Mouse (Mus musculus): ENCODE data around the gene Slc11a1. TPM values are rescaled to one million over a fixed set of nuclear protein-coding genes. Genes with fewer than 3 reads are reported as not detected.

Slc11a1 gene
- polyA plus RNA-seq, 1 experiment: 5.6 TPM

GRCm38 (mm10) chr1:74385064-74385463 is 10.1 kb downstream of the Slc11a1 start:
- Histone ChIP-seq H3K27me3 (ENCODE audit: control insufficient read depth, insufficient read depth, low read length) (no peaks in the 10 kb centered on the region), H3K4me1 (ENCODE audit: control insufficient read depth, insufficient read depth, low read length) (no peaks in the 10 kb centered on the region), H3K4me3 (replicated peaks; ENCODE audit: insufficient read depth, low read depth, low read length) (no peak overlapping the region), H3K27ac (ENCODE audit: insufficient read depth, low read length) (no peak overlapping the region)
- 93% methylated on average over 10 of the region's 10 CpGs for WGBS
- TF ChIP-seq POLR2A (IDR thresholded peaks at IDR 0.05; ENCODE audit: borderline replicate concordance, insufficient read depth, low read length): no peak
- TF ChIP-seq CTCF (IDR thresholded peaks at IDR 0.05; ENCODE audit: borderline replicate concordance, insufficient read depth, low read depth, low read length): no peak
- DNase-seq: peak in 1 of 2 experiments; percentile 18

GRCm38 (mm10) chr1:74385531-74385930 is 10.5 kb downstream of the Slc11a1 start:
- no peak for DNase-seq
- Histone ChIP-seq H3K27me3 (ENCODE audit: control insufficient read depth, insufficient read depth, low read length) (no peaks in the 10 kb centered on the region), H3K4me3 (replicated peaks; ENCODE audit: insufficient read depth, low read depth, low read length) (no peak overlapping the region), H3K4me1 (ENCODE audit: control insufficient read depth, insufficient read depth, low read length) (no peaks in the 10 kb centered on the region), H3K27ac (ENCODE audit: insufficient read depth, low read length) (no peak overlapping the region)
- TF ChIP-seq POLR2A (IDR thresholded peaks at IDR 0.05; ENCODE audit: borderline replicate concordance, insufficient read depth, low read length): no peak
- no peak for TF ChIP-seq CTCF (IDR thresholded peaks at IDR 0.05; ENCODE audit: borderline replicate concordance, insufficient read depth, low read depth, low read length)
- 93% methylated on average over 8 of the region's 8 CpGs for WGBS

- 16% methylated on average over 10 of the region's 10 CpGs for WGBS
These were observed 11.3 kb downstream of the Slc11a1 start for GRCm38 (mm10) chr1:74386363-74386713.

GRCm38 (mm10) chr1:74386714-74387385 is 11.9 kb downstream of the Slc11a1 start:
- peak overlapping the region; percentile 91 for H3K4me3 ChIP-seq (replicated peaks; ENCODE audit: insufficient read depth, low read depth, low read length)
- H3K4me1 ChIP-seq (ENCODE audit: control insufficient read depth, insufficient read depth, low read length): no peaks in the 10 kb centered on the region
- H3K27ac ChIP-seq (ENCODE audit: insufficient read depth, low read length): peak overlapping the region; percentile 97
- DNase-seq: peak; percentile 93 to 98
- WGBS: under 1% methylated on average over 26 of the region's 26 CpGs
- no peaks in the 10 kb centered on the region for H3K27me3 ChIP-seq (ENCODE audit: control insufficient read depth, insufficient read depth, low read length)
- TF ChIP-seq POLR2A (IDR thresholded peaks at IDR 0.05; ENCODE audit: borderline replicate concordance, insufficient read depth, low read length) (no peak; the same call in 1 of the 2 replicates), CTCF (IDR thresholded peaks at IDR 0.05; ENCODE audit: borderline replicate concordance, insufficient read depth, low read depth, low read length) (peak; percentile 35; the same call in 1 of the 2 replicates)

More at GRCm38 (mm10) chr1:74386363-74386713, 11.3 kb downstream of the Slc11a1 start:
- Histone ChIP-seq H3K27ac (ENCODE audit: insufficient read depth, low read length) (peak overlapping the region; percentile 97), H3K4me1 (ENCODE audit: control insufficient read depth, insufficient read depth, low read length) (no peaks in the 10 kb centered on the region), H3K27me3 (ENCODE audit: control insufficient read depth, insufficient read depth, low read length) (no peaks in the 10 kb centered on the region), H3K4me3 (replicated peaks; ENCODE audit: insufficient read depth, low read depth, low read length) (peak overlapping the region; percentile 91)
- TF ChIP-seq CTCF (IDR thresholded peaks at IDR 0.05; ENCODE audit: borderline replicate concordance, insufficient read depth, low read depth, low read length): no peak
- TF ChIP-seq POLR2A (IDR thresholded peaks at IDR 0.05; ENCODE audit: borderline replicate concordance, insufficient read depth, low read length): no peak
- no peak for DNase-seq

- TF ChIP-seq CTCF (IDR thresholded peaks at IDR 0.05; ENCODE audit: borderline replicate concordance, insufficient read depth, low read depth, low read length) (no peak), POLR2A (IDR thresholded peaks at IDR 0.05; ENCODE audit: borderline replicate concordance, insufficient read depth, low read length) (no peak)
- H3K4me1 ChIP-seq (ENCODE audit: control insufficient read depth, insufficient read depth, low read length): no peaks in the 10 kb centered on the region
- peak overlapping the region; percentile 97 for H3K27ac ChIP-seq (ENCODE audit: insufficient read depth, low read length)
- no peak for DNase-seq
- WGBS: 32% methylated on average over 15 of the region's 15 CpGs
- no peaks in the 10 kb centered on the region for H3K27me3 ChIP-seq (ENCODE audit: control insufficient read depth, insufficient read depth, low read length)
- H3K4me3 ChIP-seq (replicated peaks; ENCODE audit: insufficient read depth, low read depth, low read length): peak overlapping the region; percentile 91
These were observed 12.5 kb downstream of the Slc11a1 start for GRCm38 (mm10) chr1:74387386-74387988.

- Histone ChIP-seq H3K27ac (ENCODE audit: insufficient read depth, low read length) (no peak overlapping the region), H3K4me1 (ENCODE audit: control insufficient read depth, insufficient read depth, low read length) (no peaks in the 10 kb centered on the region), H3K27me3 (ENCODE audit: control insufficient read depth, insufficient read depth, low read length) (no peaks in the 10 kb centered on the region), H3K4me3 (replicated peaks; ENCODE audit: insufficient read depth, low read depth, low read length) (no peak overlapping the region)
- no peak for TF ChIP-seq CTCF (IDR thresholded peaks at IDR 0.05; ENCODE audit: borderline replicate concordance, insufficient read depth, low read depth, low read length)
- TF ChIP-seq POLR2A (IDR thresholded peaks at IDR 0.05; ENCODE audit: borderline replicate concordance, insufficient read depth, low read length): no peak
- WGBS: 82% methylated on average over 7 of the region's 7 CpGs
- peak in 1 of 2 experiments; percentile 22 for DNase-seq
These were observed 13.5 kb downstream of the Slc11a1 start for GRCm38 (mm10) chr1:74388398-74388920.

- no peaks in the 10 kb centered on the region for H3K4me1 ChIP-seq (ENCODE audit: control insufficient read depth, insufficient read depth, low read length)
- 34% methylated on average over 29 of the region's 29 CpGs for WGBS
- H3K27ac ChIP-seq (ENCODE audit: insufficient read depth, low read length): no peak overlapping the region
- no peak for TF ChIP-seq CTCF (IDR thresholded peaks at IDR 0.05; ENCODE audit: borderline replicate concordance, insufficient read depth, low read depth, low read length)
- no peak for TF ChIP-seq POLR2A (IDR thresholded peaks at IDR 0.05; ENCODE audit: borderline replicate concordance, insufficient read depth, low read length)
- peak in 1 of 2 experiments; percentile 15 for DNase-seq
- H3K4me3 ChIP-seq (replicated peaks; ENCODE audit: insufficient read depth, low read depth, low read length): no peak overlapping the region
- H3K27me3 ChIP-seq (ENCODE audit: control insufficient read depth, insufficient read depth, low read length): no peaks in the 10 kb centered on the region
These were observed 14.9 kb downstream of the Slc11a1 start for GRCm38 (mm10) chr1:74389831-74390286.
